Mouse (Mus musculus) cerebellum, postnatal 25 days (tissue): ENCODE measurements around the gene Satb2.

Experiments
- DNase-seq, 2 experiments: peaks; one replicate each; pipeline ENCODE4 v3.0.0; 2021; ENCODE audit warnings: mixed read lengths in 2 of 2

Satb2 gene

DNA sequence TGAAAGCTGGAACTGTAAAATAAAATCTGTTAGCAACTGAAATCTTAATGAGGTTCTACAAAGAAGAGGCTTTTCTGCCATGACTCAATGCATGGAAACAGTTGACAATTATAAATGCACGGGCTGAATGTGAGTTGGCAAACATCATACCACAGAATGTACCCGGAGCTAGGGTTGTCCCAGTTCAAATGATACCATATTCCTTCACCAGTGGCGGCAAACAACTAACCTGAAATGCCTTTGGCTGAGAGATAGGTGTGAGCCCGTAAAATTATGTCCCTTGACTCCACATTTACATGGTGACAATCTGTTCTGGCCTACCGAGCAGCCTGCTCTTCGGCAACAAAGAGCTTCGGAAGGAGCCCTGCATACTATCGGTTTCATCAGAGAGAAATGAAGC is 58.0 kb downstream of the Satb2 start:
- no peak for DNase-seq

DNA sequence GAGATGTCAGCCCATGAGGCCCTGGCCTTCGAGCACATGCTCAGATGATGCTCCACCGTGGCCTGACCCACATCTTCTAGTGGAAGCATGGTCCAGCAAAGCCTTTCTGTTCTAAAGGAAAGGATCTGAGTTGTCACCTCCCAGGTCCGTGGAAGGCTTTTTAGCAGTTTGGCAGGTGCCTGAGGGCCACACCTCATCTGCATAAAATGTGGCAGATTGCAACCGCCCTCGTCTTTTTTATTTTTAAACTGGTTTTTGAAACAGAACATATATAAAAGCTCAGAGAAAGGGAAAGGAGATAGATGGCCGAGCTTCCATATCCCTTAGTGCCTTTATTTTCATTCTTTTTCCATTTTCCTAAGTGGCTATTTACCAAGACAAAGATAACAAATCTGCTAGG is 64.2 kb downstream of the Satb2 start:
- DNase-seq: no peak

DNA sequence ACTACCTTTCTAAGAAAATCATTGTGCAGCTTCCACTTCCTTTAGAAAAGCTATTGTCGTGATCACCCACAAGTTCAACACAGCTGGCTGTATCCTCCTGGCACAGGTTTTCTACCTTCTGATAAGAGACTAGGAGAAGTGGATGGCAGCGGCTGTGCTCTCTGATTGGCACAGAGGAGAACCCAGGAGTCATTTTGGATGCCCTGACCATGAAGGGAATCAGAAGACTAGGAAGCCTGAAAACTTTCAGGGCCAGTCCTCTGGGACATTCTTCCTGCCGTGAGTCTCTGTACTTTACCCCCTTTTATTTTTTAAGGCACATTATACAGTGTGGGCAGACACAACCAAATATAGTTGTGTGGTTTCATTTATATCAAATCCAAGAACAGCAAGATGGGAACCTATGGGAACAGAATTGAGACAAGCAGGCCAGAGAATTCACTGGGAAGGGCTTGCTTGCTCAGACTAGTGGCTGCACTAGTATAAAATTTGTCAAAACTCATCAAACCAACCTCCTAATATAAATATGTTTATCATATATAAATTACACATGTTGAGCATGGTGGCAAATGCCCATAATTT is 77.7 kb downstream of the Satb2 start:
- DNase-seq: no peak

DNA sequence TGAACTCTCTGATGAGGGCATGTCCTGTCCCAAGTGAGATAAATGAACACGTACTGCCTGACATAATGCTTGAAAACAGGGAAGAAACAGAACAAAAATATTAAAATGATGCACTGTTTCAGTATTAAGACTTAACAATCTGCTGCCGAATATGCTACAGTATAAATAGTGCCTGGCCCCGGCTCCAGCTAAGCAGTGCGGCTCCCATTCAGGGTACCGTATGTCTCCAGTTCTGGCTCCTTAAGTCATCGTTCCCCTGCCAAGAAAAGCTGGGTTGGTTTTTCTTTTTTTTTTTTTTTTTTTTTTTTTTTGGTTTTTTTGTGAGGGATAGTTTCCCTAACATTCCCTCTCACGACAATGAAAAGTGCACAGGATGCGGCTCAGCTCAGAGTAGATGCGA is 78.3 kb downstream of the Satb2 start:
- peak in 1 of 2 experiments; percentile 8 for DNase-seq

DNA sequence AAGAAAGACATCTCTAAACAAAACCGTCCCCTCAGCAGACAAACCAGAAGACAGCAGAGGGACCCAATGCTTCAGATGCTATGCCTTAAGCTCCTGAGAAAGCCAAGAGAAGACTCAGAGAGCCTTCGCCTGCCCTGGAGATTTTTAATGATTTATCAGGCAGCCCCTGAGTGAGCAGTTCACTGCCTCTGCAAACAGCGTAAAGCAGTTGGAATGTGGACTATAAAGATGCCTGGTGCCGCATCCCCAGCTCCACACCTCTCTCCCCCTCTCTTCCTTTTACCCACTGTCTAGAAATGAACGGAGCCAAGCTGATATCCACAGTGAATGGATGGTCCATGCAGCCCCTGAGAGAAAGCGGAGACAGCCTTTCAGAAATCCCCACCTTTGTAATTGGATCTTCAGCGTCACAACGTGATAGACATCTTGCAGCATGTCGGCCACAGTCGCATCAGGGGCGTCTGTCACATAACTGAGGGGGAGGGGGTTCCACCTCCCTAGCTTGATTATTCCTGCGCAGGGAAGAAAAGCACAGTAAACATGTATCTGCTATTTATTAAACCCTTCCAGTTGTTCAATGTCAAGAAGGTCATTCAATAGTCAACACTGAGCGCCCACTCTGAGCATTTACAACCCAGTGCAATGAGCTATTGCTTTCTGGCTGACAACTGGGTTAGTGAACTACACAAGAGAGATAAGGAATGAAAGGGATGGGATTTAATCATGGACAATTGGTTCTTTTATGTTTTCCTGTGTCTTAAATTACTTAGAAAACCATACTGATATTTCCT is 79.6 kb downstream of the Satb2 start:
- no peak for DNase-seq

DNA sequence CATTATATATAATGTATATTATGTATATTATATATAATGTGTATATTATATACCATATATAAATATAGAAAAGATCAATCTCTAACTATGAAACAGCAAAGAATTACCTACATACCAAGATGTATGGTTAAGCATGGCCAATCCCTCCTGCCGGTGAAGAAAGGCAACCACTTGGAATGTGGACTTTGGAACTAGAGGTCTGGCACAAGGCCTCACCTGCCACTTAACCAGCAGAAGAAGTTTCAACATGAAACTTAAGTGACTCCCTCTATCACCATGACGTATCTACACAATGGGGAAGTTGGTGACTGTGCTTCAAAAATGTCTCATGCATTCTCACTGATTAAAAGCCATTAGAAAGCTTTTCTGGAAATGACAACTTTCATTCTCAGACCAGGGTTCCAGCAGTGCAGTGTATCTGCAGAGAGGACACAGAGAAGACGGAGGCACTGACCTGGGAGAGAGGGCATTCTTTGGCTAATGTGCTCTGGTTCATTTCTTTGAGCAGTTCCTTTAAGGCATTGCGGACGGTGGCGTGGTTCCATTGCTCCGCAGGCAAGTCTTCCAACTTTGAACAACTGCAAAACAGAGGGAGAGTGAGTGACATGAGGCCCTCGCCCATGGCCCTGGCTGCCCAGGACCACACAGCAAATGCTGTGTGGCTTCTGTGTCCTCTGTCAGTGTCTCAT is 80.8 kb downstream of the Satb2 start:
- no peak for DNase-seq

DNA sequence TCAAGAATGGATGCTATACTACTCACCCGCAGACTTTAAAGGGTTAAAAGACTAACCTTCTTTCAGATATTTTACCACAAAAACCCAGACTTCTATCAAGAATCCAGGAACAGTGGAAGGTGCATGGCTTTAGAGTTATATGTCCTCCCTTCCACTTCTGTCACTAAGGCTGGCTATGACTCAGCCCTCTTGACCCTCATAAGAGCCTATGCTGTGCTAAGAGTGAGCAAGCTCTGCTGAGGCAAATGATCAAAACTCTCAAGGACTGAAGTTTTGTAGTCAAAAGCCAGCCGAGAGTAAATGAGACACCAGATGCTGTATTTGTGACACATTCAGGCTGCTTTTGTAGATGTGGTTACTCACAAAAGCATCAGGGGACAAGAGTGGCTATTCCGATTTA is 81.8 kb downstream of the Satb2 start:
- DNase-seq: no peak

DNA sequence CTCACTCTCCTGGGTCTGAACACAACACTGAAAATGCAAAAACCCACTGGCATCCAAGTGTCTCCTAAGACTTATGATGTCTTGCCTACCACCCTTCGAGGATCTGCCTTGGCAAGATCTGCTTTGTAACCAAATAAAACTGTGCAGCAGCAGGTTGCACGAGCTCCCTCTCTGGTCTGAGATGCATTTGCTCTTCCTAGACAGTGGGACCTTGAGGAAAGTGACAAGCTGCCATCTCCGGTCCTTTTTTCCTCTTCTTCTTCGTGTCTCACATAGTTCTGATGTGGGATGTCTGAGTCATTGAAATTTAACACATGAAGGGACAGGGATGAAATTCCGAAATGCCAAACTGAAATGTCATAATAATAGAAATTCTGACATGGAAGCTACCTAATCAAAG is 85.7 kb downstream of the Satb2 start:
- no peak for DNase-seq

DNA sequence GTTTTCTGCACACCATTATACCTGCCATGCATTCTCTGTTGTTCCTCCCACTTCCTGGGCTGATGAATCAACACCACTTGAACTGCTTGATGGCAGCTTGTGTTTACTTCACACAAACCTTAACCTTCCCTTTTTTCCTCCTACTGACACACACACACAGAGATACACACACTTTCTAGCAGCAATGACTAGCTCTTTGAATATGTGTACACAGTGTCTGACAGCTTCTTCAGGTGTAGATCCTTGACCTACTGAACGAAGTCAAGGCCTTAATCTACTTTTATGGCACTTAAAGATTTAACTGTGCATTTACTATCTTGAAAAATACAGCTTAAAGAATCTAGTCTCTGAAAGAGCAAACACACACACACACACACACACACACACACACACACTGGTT is 89.5 kb downstream of the Satb2 start:
- DNase-seq: no peak

DNA sequence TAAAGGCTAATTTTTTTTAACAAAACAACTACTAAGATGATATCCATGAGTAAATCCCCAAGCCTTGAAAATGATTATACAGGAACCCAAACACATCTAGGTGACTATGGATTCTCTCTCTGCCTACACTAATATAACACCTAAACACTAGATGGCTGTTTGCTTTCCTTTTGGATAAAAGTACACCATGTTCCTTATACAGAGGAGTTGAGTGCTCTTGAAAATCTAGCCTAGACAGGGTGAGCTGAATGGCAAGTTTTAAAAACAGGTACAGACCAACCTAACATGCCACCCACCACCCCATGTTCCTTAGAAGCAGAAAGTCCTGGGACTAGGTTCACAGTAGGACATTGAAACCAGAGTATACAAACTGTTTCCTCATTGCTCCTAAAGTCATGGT is 90.9 kb downstream of the Satb2 start:
- no peak for DNase-seq

DNA sequence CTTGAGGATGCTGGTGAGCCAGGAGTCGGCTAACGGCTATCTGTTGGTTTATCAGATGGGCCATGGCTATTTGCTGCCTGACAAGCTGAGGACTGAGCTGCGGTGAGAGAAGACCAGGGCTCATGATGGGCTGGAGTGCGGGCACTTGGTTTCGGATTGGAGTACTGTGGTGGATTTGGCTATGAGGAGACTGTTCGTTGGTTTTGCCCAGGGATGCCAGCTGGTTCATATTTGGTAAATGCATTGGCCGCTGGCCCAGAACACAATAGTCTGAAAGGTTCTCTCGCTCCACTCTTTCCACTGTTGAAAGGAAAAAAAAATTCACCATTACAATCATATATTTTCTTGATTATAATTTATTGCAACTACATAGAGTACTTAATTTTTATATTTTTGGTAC is 107.0 kb downstream of the Satb2 start:
- DNase-seq: peak; percentile 19 to 52

DNA sequence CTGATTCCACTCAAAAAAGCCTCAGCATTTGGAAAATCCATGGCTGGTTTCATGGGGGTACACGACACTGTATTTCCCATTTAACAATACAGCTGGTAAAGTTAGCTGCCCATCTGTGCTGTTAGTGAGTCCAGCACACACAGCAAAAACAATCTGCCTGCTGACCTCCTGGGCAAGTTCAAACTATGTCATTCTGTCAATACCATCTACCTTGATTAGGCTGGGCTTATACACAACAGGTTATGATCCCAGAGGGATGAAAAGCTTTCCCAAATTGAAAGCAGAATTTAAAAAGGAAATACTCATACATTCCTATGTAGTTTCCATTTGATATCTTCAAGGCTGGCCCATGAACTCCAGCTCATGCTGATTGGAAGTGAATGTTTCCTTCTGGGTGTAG is 113.2 kb downstream of the Satb2 start:
- no peak for DNase-seq

DNA sequence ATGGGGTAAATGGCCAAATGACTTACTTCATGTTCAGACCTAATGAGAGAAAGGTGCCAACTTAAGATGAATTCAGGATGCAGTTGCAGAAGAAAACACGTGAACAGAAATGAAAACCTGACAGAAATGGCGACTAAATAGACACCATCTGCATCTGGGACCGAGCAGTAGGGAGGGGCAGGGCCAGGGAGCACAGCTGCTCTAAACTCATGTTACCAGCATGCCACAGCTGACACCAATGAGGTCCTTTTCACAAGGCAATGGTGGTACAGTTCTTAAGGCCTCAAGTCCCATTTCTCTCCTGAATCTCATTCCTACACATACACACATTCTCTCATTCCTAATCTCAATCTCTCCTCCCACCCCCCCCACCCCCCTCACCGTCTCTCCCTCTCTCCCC is 115.7 kb downstream of the Satb2 start:
- DNase-seq: no peak

DNA sequence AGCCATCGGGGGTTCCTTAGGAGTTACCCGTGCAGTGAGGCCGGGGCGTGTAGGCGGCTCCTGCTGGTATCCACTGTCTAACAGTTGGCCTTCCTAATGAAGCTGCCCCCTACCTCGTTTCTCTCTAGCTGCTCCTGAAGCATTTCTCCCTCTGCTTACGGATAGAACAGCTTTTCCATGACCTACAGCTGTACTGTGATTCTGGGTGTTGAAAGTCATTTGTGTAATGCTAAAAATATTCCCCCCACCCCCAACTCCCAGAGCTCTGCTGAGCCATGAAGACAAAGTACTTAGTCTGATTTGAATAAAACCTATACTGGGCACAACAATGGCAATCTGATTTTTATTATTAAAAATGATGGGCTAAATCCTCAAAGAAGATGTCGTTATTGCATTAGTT is 121.2 kb downstream of the Satb2 start:
- DNase-seq: no peak

DNA sequence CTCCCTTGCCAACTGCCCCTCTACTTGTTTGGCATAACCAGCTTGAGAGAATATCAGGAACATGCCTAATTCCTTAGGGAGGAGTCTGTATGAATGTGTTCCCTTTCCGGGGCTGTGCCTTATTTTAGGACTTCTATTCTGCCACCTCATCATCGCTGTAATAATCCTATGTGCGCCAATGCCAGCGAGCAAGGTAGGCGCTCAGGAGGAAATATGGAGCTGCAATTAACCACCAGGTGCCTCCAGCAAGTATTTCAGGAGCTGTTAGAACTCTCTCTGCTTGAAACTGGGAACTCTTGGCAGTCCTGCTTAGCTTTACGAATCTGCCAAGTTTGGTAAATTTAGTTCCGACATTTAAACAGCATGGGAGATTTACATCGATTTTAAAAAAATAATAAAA is 128.0 kb downstream of the Satb2 start:
- peak; percentile 20 to 42 for DNase-seq

DNA sequence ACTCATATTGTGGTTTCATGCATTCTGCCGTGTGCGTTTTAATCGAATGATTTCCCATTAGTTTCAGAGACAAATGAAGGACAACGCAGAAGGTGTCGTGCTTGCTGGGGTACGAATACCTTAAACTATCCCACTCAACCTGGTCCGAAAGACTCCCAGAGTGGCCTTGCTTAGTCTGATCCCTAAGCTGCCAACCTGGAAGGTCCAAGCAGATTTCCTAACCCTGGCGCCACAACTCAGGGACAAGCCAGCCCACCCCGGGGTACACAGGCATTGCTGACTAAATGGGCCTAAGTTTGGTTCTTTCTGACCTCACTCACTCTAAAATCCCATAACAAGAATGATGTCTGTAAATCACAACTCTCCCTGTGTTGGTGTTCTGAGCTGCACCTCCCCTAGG is 132.1 kb downstream of the Satb2 start:
- DNase-seq: no peak

DNA sequence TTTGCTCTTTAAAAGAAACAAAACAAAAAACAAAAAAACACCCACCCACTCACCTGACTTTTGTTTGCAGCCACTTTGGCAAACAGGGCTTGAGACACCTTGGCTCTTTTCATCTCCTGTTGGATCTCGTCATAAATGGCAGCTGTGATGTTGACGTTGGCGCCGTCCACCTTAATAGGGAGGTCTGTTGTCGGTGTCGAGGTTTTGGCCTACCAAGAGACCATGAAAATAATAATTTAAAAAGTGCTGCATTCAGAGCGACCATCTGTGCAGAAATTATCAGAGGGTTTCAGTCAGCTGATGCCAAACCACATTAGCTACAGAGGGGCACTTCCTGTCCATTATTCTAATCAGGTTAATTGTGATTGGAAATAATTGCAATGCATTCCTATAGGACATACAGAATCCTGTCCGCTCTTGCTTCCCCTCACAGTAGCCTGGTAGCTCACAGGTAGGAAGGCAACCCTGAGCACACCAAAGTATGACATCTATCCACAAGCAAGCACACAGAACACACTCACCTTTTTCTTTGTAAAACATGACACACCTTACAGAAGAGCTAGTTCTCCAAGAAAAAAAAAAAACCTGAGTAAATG is 132.8 kb downstream of the Satb2 start:
- no peak for DNase-seq

DNA sequence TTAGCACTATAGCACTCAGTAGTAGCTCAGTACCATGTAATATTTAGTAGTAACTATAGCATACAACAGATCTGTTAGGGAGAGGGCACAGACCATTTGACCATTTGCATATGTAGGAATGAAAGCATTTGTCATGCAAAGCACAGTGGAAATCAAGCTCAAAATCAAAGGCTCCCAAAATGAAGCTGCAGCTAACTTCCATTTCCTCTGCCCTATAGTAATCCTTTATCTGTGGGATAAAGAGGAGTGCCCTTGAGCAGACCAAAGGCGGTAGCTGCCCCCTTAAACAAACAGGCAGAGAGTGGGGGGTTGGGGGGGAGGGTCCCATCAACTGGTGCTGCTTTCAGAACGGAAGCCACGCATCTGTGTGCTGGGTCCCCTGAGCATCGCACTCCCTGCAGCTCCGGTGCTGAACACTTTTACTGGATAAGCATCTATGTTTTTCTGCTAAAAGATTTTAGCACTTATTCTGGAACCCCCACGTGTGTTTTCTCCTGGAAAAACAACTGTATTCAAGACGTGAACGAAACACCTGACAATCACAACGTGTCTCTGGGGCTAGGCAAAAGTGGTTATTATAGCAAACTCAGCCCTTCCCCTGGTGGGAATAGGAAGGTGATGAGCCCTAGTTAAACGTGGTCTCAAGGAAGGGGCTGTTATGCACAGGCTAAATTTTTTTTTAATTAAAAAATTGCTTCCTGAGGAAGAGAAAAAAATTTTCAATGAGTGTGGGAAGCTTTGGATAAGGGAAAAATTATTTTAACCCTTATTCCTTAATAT is 133.7 kb downstream of the Satb2 start:
- DNase-seq: no peak

DNA sequence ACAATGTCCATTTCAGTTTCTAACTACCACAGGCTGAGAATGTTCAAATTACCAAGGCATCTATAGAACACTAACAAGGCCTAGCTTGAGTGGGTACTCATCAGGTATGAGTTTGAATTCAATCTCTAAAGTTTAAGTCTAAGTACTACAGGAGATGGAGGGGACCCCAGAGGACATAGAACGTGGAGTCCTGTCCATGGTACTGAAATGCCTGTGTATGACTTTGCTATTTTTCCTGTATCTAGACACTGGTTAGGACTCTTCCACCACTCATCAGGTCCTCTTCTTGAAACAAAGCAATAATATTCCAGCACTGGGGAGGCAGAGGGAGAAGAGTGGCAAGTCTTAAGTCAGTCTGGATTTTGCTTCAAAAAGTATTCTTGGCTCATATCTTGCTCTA is 139.5 kb downstream of the Satb2 start:
- DNase-seq: no peak

DNA sequence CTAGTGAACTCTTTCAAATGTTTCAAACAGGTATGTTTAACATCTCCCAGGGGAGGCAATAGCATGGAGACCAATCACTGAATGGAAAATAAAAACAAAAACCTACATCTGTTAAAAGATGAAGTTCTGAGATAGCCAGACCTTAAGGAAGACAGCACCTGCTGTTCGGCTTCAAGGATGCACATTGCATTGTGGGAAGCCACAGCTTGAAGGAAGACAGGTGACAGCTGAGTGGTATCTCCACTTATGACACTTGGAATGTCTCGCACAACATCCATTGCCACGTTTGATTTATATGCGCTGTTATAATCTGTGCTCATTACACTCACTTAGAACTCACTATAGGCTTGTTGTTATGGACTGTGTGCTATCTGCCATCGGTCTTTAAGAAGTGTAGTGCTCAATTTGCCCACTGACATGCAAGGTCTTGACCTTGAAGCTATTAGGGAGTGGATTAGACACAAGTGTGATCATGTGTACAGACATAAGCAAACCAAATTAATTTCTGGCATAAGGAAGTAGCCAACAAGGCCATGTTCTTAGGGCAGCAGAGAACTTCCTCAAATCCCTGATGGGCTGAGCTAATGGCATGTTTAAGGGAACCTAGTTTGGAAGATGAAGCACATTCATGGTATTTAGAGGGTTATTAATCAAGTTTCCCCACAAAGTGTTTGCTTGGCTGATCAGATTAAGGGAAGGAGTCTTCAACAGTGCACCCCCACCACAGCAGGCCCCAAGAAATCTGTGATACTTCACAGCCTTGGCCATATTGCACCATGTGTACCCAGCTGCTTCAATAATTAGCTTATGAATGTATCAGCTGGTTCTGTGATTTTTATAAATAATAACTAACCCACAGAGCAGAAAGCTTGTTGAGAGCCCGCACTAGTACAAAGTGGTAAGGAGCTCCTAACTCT is 144.2 kb downstream of the Satb2 start:
- no peak for DNase-seq

DNA sequence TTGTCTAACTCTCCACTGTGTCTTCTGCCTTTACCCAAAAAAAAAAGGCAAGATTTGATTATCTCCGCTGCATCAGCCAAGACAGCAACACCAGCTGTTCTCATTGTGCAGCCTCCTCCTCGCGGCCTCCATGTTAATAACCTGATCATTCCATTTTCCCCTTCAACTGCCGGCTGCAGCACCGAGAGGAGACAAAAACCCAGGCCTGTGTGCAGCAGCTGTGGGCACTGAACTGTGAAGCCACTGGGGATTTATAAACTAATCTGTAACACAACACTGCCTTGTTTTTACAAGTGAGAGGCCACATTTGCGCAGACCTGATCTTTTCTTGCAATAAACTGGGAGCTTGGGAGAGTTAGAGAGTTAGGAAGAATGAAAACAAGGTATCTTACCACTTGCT is 145.1 kb downstream of the Satb2 start:
- no peak for DNase-seq

DNA sequence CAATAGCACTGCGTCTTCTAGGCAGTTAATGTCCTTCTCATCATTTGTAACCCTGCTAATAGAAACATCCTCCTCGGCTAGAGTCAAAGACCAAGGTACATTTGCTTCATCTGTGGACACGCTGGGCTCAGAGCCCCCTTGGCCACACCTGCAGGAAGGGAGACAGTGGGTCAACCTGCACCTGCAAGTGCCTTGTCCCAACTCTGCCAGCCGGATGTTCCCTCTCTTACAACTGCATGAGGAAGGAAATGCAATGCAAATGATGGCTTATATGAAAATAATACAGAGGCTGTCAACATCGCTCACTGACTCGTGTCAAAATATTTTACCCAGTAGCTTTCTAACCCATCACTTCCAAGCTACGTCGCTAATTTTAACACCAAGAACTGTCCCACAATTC is 145.7 kb downstream of the Satb2 start:
- no peak for DNase-seq
